Mouse (Mus musculus) myocyte (in vitro differentiated cells): ENCODE results near the gene Ttc19. TPM values are rescaled to one million over a fixed set of nuclear protein-coding genes. Genes with fewer than 3 reads are reported as not detected.
A peak's percentile ranks its signal among the peaks of the same experiment; 100 is the strongest.

Experiments
- H3K27me3 ChIP-seq: one replicate; pipeline ENCODE4 v1.6.1; 2011; ENCODE audit not compliant: control insufficient read depth, insufficient read depth, insufficient read length
- H3K36me3 ChIP-seq: one replicate; pipeline ENCODE4 v1.6.1; 2011; ENCODE audit not compliant: control insufficient read depth, insufficient read depth
- H3K4me2 ChIP-seq: one replicate; pipeline ENCODE4 v1.6.1; 2011; ENCODE audit warnings: low read depth, control low read depth
- H3K4me3 ChIP-seq: one replicate; pipeline ENCODE4 v1.5.1; 2011; ENCODE audit warnings: mild to moderate bottlenecking, control low read depth, moderate library complexity
- H3K79me2 ChIP-seq: one replicate; pipeline ENCODE4 v1.6.1; 2011; ENCODE audit not compliant: control insufficient read depth, insufficient read depth
- H3ac ChIP-seq: one replicate; pipeline ENCODE4 v1.6.1; 2011; ENCODE audit not compliant: control insufficient read depth, insufficient read length
- CEBPB ChIP-seq: IDR thresholded peaks from 2 replicates; pipeline ENCODE4 v1.6.1; 2011; ENCODE audit warnings: mild to moderate bottlenecking, moderate library complexity; ENCODE audit not compliant: poor library complexity, insufficient read depth, severe bottlenecking
- E2F4 ChIP-seq: IDR thresholded peaks from one replicate; pipeline ENCODE4 v1.6.1; 2011; ENCODE audit warnings: mild to moderate bottlenecking, control low read depth, moderate library complexity; ENCODE audit not compliant: insufficient read depth
- MAX ChIP-seq: IDR thresholded peaks from one replicate; pipeline ENCODE4 v1.6.1; 2011; ENCODE audit warnings: low read depth, mild to moderate bottlenecking, control low read depth
- MYOD1 ChIP-seq, 3 experiments: IDR thresholded peaks; one replicate each; pipeline ENCODE4 v1.6.1; 2011; ENCODE audit warnings: control low read depth in 2 of 3, low read depth in 2 of 3, mild to moderate bottlenecking in 2 of 3, moderate library complexity in 1 of 3; ENCODE audit not compliant: insufficient read length in 2 of 3, control insufficient read depth in 1 of 3
- MYOG ChIP-seq, 3 experiments: IDR thresholded peaks; one replicate each; pipeline ENCODE4 v1.6.1; 2011; ENCODE audit warnings: control low read depth in 2 of 3, low read depth in 2 of 3, mild to moderate bottlenecking in 2 of 3; ENCODE audit not compliant: insufficient read length in 2 of 3, control insufficient read depth in 1 of 3, insufficient read depth in 1 of 3
- POLR2A ChIP-seq: IDR thresholded peaks from one replicate; pipeline ENCODE4 v1.6.1; 2011; ENCODE audit warnings: low read depth, mild to moderate bottlenecking, control low read depth, moderate library complexity; ENCODE audit not compliant: insufficient read length
- POLR2AphosphoS2 ChIP-seq: IDR thresholded peaks from one replicate; pipeline ENCODE4 v1.6.1; 2011; ENCODE audit warnings: low read depth, control low read depth; ENCODE audit not compliant: insufficient read length
- REST ChIP-seq: IDR thresholded peaks from one replicate; pipeline ENCODE4 v1.6.1; 2011; ENCODE audit warnings: mild to moderate bottlenecking, control low read depth, moderate library complexity; ENCODE audit not compliant: insufficient read depth, insufficient read length
- SRF ChIP-seq: IDR thresholded peaks from one replicate; pipeline ENCODE4 v1.6.1; 2011; ENCODE audit warnings: low read depth; ENCODE audit not compliant: control insufficient read depth, insufficient read length
- TCF12 ChIP-seq: IDR thresholded peaks from one replicate; pipeline ENCODE4 v1.6.1; 2011; ENCODE audit warnings: mild to moderate bottlenecking, control low read depth; ENCODE audit not compliant: poor library complexity, insufficient read depth, severe bottlenecking
- TCF3 ChIP-seq: IDR thresholded peaks from one replicate; pipeline ENCODE4 v1.6.1; 2011; ENCODE audit warnings: low read depth, control low read depth; ENCODE audit not compliant: insufficient read length
- USF1 ChIP-seq: IDR thresholded peaks from one replicate; pipeline ENCODE4 v1.6.1; 2011; ENCODE audit warnings: low read depth, mild to moderate bottlenecking, control low read depth, moderate library complexity
- polyA plus RNA-seq: library from polyadenylated mRNA; unstranded; fragments of >200 nt; fragmentation: generic; extraction: Trizol; gene quantifications from one replicate; pipeline ENCODE4 v1.2.1, GENCODE M21; 2012; ENCODE audit warnings: missing spikeins

Gene Ttc19
- polyA plus RNA-seq, 1 experiment = 9.4 TPM

DNA sequence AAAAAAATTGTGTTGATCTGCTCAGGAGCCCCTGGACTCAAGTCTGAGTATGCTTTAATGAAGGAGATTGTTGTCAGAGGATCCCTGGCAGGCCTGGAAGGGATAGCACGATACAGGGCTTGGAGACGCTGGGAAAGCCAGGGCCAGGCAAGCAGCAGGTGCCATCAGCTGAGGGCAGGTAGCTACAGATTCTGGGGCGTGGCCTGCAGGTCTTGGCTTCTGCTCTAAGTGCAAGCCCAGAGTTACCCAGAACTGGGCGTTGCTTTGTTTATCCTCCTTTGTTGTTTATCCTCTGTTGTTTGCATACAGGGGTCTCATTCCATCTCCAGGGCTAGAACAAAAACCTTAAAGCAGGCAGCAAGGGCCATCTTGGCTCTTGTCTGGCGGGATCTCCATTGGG is 27.9 kb upstream of the Ttc19 start:
- TF ChIP-seq MAX (no peak), E2F4 (no peak), MYOG (IDR thresholded peaks at IDR 0.05; ENCODE audit: control insufficient read depth in 1 of 3, insufficient read depth in 1 of 3, insufficient read length in 2 of 3, low read depth in 2 of 3) (no peak), SRF (no peak), TCF3 (no peak), POLR2A (no peak), REST (no peak), POLR2AphosphoS2 (no peak), USF1 (no peak), MYOD1 (IDR thresholded peaks at IDR 0.05; ENCODE audit: control insufficient read depth in 1 of 3, insufficient read length in 2 of 3, low read depth in 2 of 3) (no peak), TCF12 (no peak), CEBPB (no peak)
- Histone ChIP-seq H3K4me3 (no peak overlapping the region), H3K79me2 (peaks cover 23% of the 10 kb centered on the region), H3K36me3 (no peaks in the 10 kb centered on the region), H3ac (no peak overlapping the region), H3K4me2 (no peak overlapping the region), H3K27me3 (no peaks in the 10 kb centered on the region)

DNA sequence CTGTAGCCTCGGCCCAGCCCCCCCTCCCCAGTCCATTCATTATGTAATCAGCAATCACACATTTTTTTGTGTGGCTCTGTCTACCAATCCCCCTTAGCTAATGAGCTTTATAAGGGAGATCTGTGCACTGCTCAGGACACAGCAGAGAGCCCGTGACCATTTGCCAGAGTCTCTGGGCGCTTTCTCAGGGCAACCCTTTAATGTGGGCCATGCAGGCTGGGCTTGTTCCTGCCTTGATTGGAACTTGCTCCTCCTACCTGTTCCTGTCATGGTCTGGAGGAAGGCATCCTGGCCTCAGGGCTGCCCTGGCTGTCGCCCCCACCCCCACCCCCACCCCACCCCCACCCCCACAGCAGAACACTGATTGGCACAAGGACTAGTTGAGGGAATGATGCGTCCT is 22.1 kb upstream of the Ttc19 start:
- no peaks in the 10 kb centered on the region for H3K27me3 ChIP-seq
- no peaks in the 10 kb centered on the region for H3K36me3 ChIP-seq
- TF ChIP-seq POLR2AphosphoS2 (no peak), MAX (no peak)
- H3K79me2 ChIP-seq = peaks cover 9% of the 10 kb centered on the region
- H3K4me2 ChIP-seq = no peak overlapping the region
- H3K4me3 ChIP-seq = no peak overlapping the region
- no peak overlapping the region for H3ac ChIP-seq

DNA sequence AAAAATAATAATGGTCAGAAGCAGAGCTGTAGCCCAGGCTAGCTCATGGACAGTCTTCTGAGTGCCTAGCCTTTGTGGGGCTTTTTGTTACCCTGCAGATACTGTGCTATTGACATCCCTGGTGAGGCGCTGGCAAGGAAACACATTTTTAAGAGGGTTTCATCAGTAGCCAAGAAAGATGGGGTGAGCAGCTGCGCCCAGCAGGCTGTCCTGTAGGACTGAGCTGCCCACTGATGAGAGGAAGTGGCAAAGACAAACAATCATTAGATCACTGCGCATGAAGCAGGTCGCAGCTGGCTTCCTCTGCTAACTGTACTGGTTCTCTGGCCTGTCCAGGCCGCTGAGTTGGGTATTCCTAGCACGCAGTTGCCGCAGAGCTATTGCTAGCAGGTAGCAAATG is 17.7 kb upstream of the Ttc19 start:
- Histone ChIP-seq H3K36me3 (no peaks in the 10 kb centered on the region), H3K4me3 (no peak overlapping the region), H3K27me3 (no peaks in the 10 kb centered on the region), H3K4me2 (no peak overlapping the region), H3K79me2 (peaks cover 5% of the 10 kb centered on the region), H3ac (no peak overlapping the region)
- TF ChIP-seq POLR2AphosphoS2 (no peak), MYOD1 (IDR thresholded peaks at IDR 0.05; ENCODE audit: control insufficient read depth in 1 of 3, insufficient read length in 2 of 3, low read depth in 2 of 3) (peak; percentile 2 to 85 (median 82)), TCF12 (no peak), POLR2A (no peak), SRF (no peak), MYOG (IDR thresholded peaks at IDR 0.05; ENCODE audit: control insufficient read depth in 1 of 3, insufficient read depth in 1 of 3, insufficient read length in 2 of 3, low read depth in 2 of 3) (peak; percentile 10 to 77 (median 46))

DNA sequence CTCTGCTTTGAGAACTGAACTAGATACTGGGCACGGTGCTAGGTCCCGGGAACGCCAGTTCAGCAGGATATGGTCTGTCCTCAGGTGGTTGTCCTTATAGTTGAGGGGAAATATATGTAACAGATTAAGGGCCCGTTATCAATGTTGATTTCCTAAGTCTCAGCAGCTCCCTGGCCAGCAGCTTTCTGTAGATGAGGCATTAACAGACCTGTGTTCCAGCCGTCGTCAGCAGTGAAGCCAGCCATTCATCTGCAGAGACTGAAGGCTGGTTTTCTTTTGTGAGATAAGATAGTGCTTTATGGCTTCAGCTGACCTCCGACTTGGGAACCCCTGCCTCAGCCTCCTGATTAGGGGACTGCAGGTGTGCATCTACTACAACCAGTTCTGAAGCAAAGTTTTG is 17.3 kb upstream of the Ttc19 start:
- no peaks in the 10 kb centered on the region for H3K36me3 ChIP-seq
- H3K4me2 ChIP-seq = no peak overlapping the region
- H3ac ChIP-seq = no peak overlapping the region
- no peaks in the 10 kb centered on the region for H3K27me3 ChIP-seq
- no peak overlapping the region for H3K4me3 ChIP-seq
- TF ChIP-seq MYOD1 (IDR thresholded peaks at IDR 0.05; ENCODE audit: control insufficient read depth in 1 of 3, insufficient read length in 2 of 3, low read depth in 2 of 3) (no peak), TCF12 (no peak), REST (no peak), E2F4 (no peak), SRF (no peak), MAX (no peak), USF1 (no peak), POLR2AphosphoS2 (no peak), TCF3 (no peak), POLR2A (no peak), CEBPB (no peak), MYOG (IDR thresholded peaks at IDR 0.05; ENCODE audit: control insufficient read depth in 1 of 3, insufficient read depth in 1 of 3, insufficient read length in 2 of 3, low read depth in 2 of 3) (no peak)
- H3K79me2 ChIP-seq = peaks cover 5% of the 10 kb centered on the region

DNA sequence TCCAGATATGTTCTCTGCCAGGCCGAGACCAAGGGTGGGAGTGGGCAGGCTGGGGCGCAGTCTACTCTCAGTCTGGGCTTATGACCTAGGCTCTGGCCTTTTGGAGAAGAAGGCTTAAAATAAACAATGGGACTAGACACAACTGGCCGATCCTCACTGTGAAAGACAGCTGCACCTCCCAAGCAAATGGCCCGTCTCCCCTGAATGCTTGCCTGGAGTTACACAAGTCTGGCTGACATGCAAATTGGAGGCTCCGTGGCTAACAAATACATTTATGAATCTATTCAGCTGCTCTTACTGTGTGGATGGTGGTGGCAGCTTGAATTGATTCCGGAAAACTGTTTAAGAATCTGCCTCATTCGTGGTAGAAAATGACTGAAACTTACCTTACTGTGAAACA is 15.6 kb upstream of the Ttc19 start:
- Histone ChIP-seq H3ac (no peak overlapping the region), H3K79me2 (peaks cover 3% of the 10 kb centered on the region), H3K4me2 (no peak overlapping the region), H3K27me3 (no peaks in the 10 kb centered on the region), H3K36me3 (no peaks in the 10 kb centered on the region), H3K4me3 (no peak overlapping the region)
- no peak for TF ChIP-seq MAX
- no peak for TF ChIP-seq E2F4
- TF ChIP-seq MYOD1 (IDR thresholded peaks at IDR 0.05; ENCODE audit: control insufficient read depth in 1 of 3, insufficient read length in 2 of 3, low read depth in 2 of 3) = peak in 2 of 3 experiments; percentile 77 to 88
- TF ChIP-seq TCF12 = no peak
- no peak for TF ChIP-seq REST
- TF ChIP-seq MYOG (IDR thresholded peaks at IDR 0.05; ENCODE audit: control insufficient read depth in 1 of 3, insufficient read depth in 1 of 3, insufficient read length in 2 of 3, low read depth in 2 of 3) = peak; percentile 51 to 94 (median 89)
- peak; percentile 19 for TF ChIP-seq TCF3
